Mouse (Mus musculus) megakaryocyte, embryonic 14.5 days (primary cell): ENCODE results near the gene Prss57.

Source experiments
- FLI1 ChIP-seq: IDR thresholded peaks from 2 replicates; pipeline ENCODE4 v1.6.1; 2012; ENCODE audit warnings: low read length, inconsistent platforms, mixed read lengths
- GATA1 ChIP-seq: IDR thresholded peaks from 3 replicates; pipeline ENCODE4 v1.6.1; 2012; ENCODE audit warnings: mixed read lengths, low read length, inconsistent platforms, borderline replicate concordance

DNA sequence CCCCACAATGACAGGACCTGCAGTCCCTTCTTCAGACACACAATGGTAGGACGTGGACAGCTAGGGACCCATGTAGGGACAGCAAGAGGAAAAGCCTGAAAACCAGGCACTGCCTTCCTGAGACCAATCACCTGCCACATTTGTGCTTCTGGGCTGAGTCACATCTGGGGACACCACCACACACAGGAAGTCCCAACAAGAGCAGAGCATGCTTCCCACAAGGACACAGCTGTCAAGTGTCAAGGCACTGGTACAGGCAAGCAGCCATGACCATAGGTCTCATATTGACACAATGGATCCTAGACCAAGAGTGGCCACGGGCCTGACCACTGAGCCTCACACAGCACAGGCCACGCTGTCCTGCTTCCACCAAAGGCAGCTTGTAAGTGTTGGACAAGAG is 27.9 kb downstream of the Prss57 start:
- TF ChIP-seq GATA1 (no peak), FLI1 (no peak)
